Mouse (Mus musculus) liver, embryonic 14 days (tissue): ENCODE data around the gene 9330161L09Rik. TPM values are rescaled to one million over a fixed set of nuclear protein-coding genes. Genes with fewer than 3 reads are reported as not detected.

Experiments used
- polyA plus RNA-seq: library from polyadenylated mRNA; depleted of rRNA; stranded (reverse); fragments of >200 nt; gene quantifications from 2 replicates; pipeline ENCODE4 v1.2.3, GENCODE M21; 2012; rRNA removed

Gene 9330161L09Rik
- 0.14 and 0.20 TPM in 2 replicates for polyA plus RNA-seq

GRCm38 (mm10) chr12:103407720-103408119 lies at the start of gene 9330161L09Rik:
Gene 9330161L09Rik (minus strand): TSS chr12:103407820.

DNA sequence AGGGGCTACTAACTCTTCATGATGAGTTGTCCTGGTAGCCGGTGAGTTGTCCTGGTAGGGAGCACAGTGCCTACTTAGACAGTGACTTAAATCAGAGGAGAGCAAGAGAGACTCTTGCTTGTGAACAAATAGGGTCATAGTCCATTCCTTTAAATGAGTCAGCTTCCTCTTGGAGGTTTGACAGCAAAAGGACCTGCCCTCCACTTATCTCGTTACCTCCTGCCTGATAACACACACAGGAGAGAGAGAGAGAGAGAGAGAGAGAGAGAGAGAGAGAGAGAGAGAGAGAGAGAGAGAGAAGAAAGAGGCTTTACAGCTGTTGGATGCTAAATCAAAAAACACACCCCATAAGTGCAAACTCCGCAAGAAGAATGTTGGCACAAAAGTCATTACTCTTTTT lies 49.5 kb upstream of the 9330161L09Rik start, which contains the start of gene Ifi27l2b:
TSS of gene Ifi27l2b (minus strand) at position 84 of the 400 bp plus-strand sequence.

GRCm38 (mm10) chr12:103443524-103443923 lies 35.9 kb upstream of the 9330161L09Rik start, which contains the start of gene Ifi27l2a:
Gene Ifi27l2a (minus strand): TSS chr12:103443680.

GRCm38 (mm10) chr12:103433986-103434731 lies 26.5 kb upstream of the 9330161L09Rik start, which contains the start of gene Ifi27:
Gene Ifi27 (plus strand): TSS chr12:103434211.

GRCm38 (mm10) chr12:103425729-103426470 lies 18.3 kb upstream of the 9330161L09Rik start, which contains the start of gene Ddx24:
Gene Ddx24 (minus strand): TSS chr12:103425830.

GRCm38 (mm10) chr12:103388505-103389347 lies 18.9 kb downstream of the 9330161L09Rik start, which contains the start of gene Otub2:
Gene Otub2 (plus strand): TSS chr12:103388682.

Other genes with a start within 250 kb of the 9330161L09Rik start
- 0.10 TPM in 1 of 2 replicates, not detected in the other for gene Prima1, start 165.7 kb downstream of the 9330161L09Rik start, polyA plus RNA-seq
- not detected in 2 replicates for gene Fam181a, start 96.8 kb downstream of the 9330161L09Rik start, polyA plus RNA-seq
- 3.0 and 4.0 TPM in 2 replicates for gene Asb2, start 51.8 kb downstream of the 9330161L09Rik start, polyA plus RNA-seq
- 13.4 and 16.0 TPM in 2 replicates for gene Otub2, start 19.1 kb downstream of the 9330161L09Rik start, polyA plus RNA-seq
- 23.5 and 28.4 TPM in 2 replicates for gene Ddx24, start 18.0 kb upstream of the 9330161L09Rik start, polyA plus RNA-seq
- gene Ifi27, start 26.4 kb upstream of the 9330161L09Rik start, polyA plus RNA-seq: 14.0 and 33.2 TPM in 2 replicates
- 6.2 and 8.6 TPM in 2 replicates for gene Ifi27l2a, start 35.9 kb upstream of the 9330161L09Rik start, polyA plus RNA-seq
- not detected in 2 replicates for gene Ifi27l2b, start 49.4 kb upstream of the 9330161L09Rik start, polyA plus RNA-seq
- gene Ppp4r4, start 124.5 kb upstream of the 9330161L09Rik start, polyA plus RNA-seq: 0.95 and 1.2 TPM in 2 replicates
- 25.2 and 27.9 TPM in 2 replicates for gene Serpina10, start 223.6 kb upstream of the 9330161L09Rik start, polyA plus RNA-seq
- 769 and 833 TPM in 2 replicates for gene Serpina6, start 249.4 kb upstream of the 9330161L09Rik start, polyA plus RNA-seq